Mouse (Mus musculus): ENCODE results near the gene Capn11. TPM values are rescaled to one million over a fixed set of nuclear protein-coding genes. Genes with fewer than 3 reads are reported as not detected.

The Capn11 gene
- polyA plus RNA-seq, 1 experiment: not detected

- DNase-seq: peak; percentile 66
- Histone ChIP-seq H3K4me3 (replicated peaks; ENCODE audit: extremely low read depth, low read depth, low read length) (peak overlapping the region; percentile 74), H3K4me1 (ENCODE audit: control insufficient read depth, insufficient read depth, low read length) (peaks cover 17% of the 10 kb centered on the region)
- no peak for TF ChIP-seq CTCF (IDR thresholded peaks at IDR 0.05; ENCODE audit: insufficient read depth, low read length)
- no peak for TF ChIP-seq POLR2A (IDR thresholded peaks at IDR 0.05; ENCODE audit: borderline replicate concordance, extremely low read depth, low read depth, low read length)
- under 1% methylated on average over 58 of the region's 58 CpGs for WGBS
Measured at GRCm38 (mm10) chr17:45685171-45686092, 26.3 kb upstream of the Capn11 start.

GRCm38 (mm10) chr17:45684667-45685131 is 25.6 kb upstream of the Capn11 start:
- H3K4me1 ChIP-seq (ENCODE audit: control insufficient read depth, insufficient read depth, low read length): peaks cover 18% of the 10 kb centered on the region
- peak overlapping the region; percentile 74 for H3K4me3 ChIP-seq (replicated peaks; ENCODE audit: extremely low read depth, low read depth, low read length)
- no peak for DNase-seq
- WGBS: 40% methylated on average over 14 of the region's 14 CpGs
- TF ChIP-seq POLR2A (IDR thresholded peaks at IDR 0.05; ENCODE audit: borderline replicate concordance, extremely low read depth, low read depth, low read length) (no peak), CTCF (IDR thresholded peaks at IDR 0.05; ENCODE audit: insufficient read depth, low read length) (no peak)

GRCm38 (mm10) chr17:45682843-45683242 is 23.7 kb upstream of the Capn11 start:
- TF ChIP-seq CTCF (IDR thresholded peaks at IDR 0.05; ENCODE audit: insufficient read depth, low read length) (no peak), POLR2A (IDR thresholded peaks at IDR 0.05; ENCODE audit: borderline replicate concordance, extremely low read depth, low read depth, low read length) (no peak)
- WGBS: 69% methylated on average over 4 of the region's 4 CpGs

GRCm38 (mm10) chr17:45681588-45681987 is 22.5 kb upstream of the Capn11 start:
- WGBS: 91% methylated on average over 1 of the region's 1 CpGs
- no peak overlapping the region for H3K4me3 ChIP-seq (replicated peaks; ENCODE audit: extremely low read depth, low read depth, low read length)
- DNase-seq: no peak
- peak; percentile 30 for TF ChIP-seq CTCF (IDR thresholded peaks at IDR 0.05; ENCODE audit: insufficient read depth, low read length)
- no peak for TF ChIP-seq POLR2A (IDR thresholded peaks at IDR 0.05; ENCODE audit: borderline replicate concordance, extremely low read depth, low read depth, low read length)
- H3K4me1 ChIP-seq (ENCODE audit: control insufficient read depth, insufficient read depth, low read length): peaks cover 10% of the 10 kb centered on the region

More at GRCm38 (mm10) chr17:45682843-45683242, 23.7 kb upstream of the Capn11 start:
- DNase-seq: no peak
- peaks cover 15% of the 10 kb centered on the region for H3K4me1 ChIP-seq (ENCODE audit: control insufficient read depth, insufficient read depth, low read length)
- no peak overlapping the region for H3K4me3 ChIP-seq (replicated peaks; ENCODE audit: extremely low read depth, low read depth, low read length)

- peaks cover 10% of the 10 kb centered on the region for H3K4me1 ChIP-seq (ENCODE audit: control insufficient read depth, insufficient read depth, low read length)
- H3K4me3 ChIP-seq (replicated peaks; ENCODE audit: extremely low read depth, low read depth, low read length): no peak overlapping the region
- DNase-seq: no peak
- TF ChIP-seq POLR2A (IDR thresholded peaks at IDR 0.05; ENCODE audit: borderline replicate concordance, extremely low read depth, low read depth, low read length) (no peak), CTCF (IDR thresholded peaks at IDR 0.05; ENCODE audit: insufficient read depth, low read length) (no peak)
- 52% methylated on average over 8 of the region's 8 CpGs for WGBS
Measured at GRCm38 (mm10) chr17:45680391-45680980, 21.4 kb upstream of the Capn11 start.

- Histone ChIP-seq H3K4me3 (replicated peaks; ENCODE audit: extremely low read depth, low read depth, low read length) (no peak overlapping the region), H3K4me1 (ENCODE audit: control insufficient read depth, insufficient read depth, low read length) (peaks cover 5% of the 10 kb centered on the region)
- peak; percentile 70 for DNase-seq
- WGBS: 32% methylated on average over 7 of the region's 7 CpGs
- TF ChIP-seq POLR2A (IDR thresholded peaks at IDR 0.05; ENCODE audit: borderline replicate concordance, extremely low read depth, low read depth, low read length) (no peak), CTCF (IDR thresholded peaks at IDR 0.05; ENCODE audit: insufficient read depth, low read length) (peak; percentile 61)
Measured at GRCm38 (mm10) chr17:45678106-45678505, 19.0 kb upstream of the Capn11 start.

- no peaks in the 10 kb centered on the region for H3K4me1 ChIP-seq (ENCODE audit: control insufficient read depth, insufficient read depth, low read length)
- DNase-seq: no peak
- 85% methylated on average over 2 of the region's 2 CpGs for WGBS
- TF ChIP-seq POLR2A (IDR thresholded peaks at IDR 0.05; ENCODE audit: borderline replicate concordance, extremely low read depth, low read depth, low read length) (no peak), CTCF (IDR thresholded peaks at IDR 0.05; ENCODE audit: insufficient read depth, low read length) (no peak)
- no peak overlapping the region for H3K4me3 ChIP-seq (replicated peaks; ENCODE audit: extremely low read depth, low read depth, low read length)
Measured at GRCm38 (mm10) chr17:45672598-45672997, 13.5 kb upstream of the Capn11 start.

- DNase-seq: no peak
- WGBS: 97% methylated on average over 1 of the region's 1 CpGs
- Histone ChIP-seq H3K4me3 (replicated peaks; ENCODE audit: extremely low read depth, low read depth, low read length) (no peak overlapping the region), H3K4me1 (ENCODE audit: control insufficient read depth, insufficient read depth, low read length) (no peaks in the 10 kb centered on the region)
- TF ChIP-seq POLR2A (IDR thresholded peaks at IDR 0.05; ENCODE audit: borderline replicate concordance, extremely low read depth, low read depth, low read length) (no peak), CTCF (IDR thresholded peaks at IDR 0.05; ENCODE audit: insufficient read depth, low read length) (0 out of 2 replicates have a peak, but pooled peaks have one; percentile 3)
Measured at GRCm38 (mm10) chr17:45671821-45672220, 12.7 kb upstream of the Capn11 start.

- 86% methylated on average over 10 of the region's 10 CpGs for WGBS
- DNase-seq: no peak
- no peak overlapping the region for H3K4me3 ChIP-seq (replicated peaks; ENCODE audit: extremely low read depth, low read depth, low read length)
- 0 out of 2 replicates have a peak, but pooled peaks cover 2% of the 10 kb centered on the region for H3K4me1 ChIP-seq (ENCODE audit: control insufficient read depth, insufficient read depth, low read length)
- TF ChIP-seq CTCF (IDR thresholded peaks at IDR 0.05; ENCODE audit: insufficient read depth, low read length) (no peak), POLR2A (IDR thresholded peaks at IDR 0.05; ENCODE audit: borderline replicate concordance, extremely low read depth, low read depth, low read length) (no peak)
Measured at GRCm38 (mm10) chr17:45667986-45668385, 8.9 kb upstream of the Capn11 start.

Data from lung, adult 2 months (tissue).